Comparison of ENCODE assay signal across 21 mouse cellular contexts in the genomic region with DNA sequence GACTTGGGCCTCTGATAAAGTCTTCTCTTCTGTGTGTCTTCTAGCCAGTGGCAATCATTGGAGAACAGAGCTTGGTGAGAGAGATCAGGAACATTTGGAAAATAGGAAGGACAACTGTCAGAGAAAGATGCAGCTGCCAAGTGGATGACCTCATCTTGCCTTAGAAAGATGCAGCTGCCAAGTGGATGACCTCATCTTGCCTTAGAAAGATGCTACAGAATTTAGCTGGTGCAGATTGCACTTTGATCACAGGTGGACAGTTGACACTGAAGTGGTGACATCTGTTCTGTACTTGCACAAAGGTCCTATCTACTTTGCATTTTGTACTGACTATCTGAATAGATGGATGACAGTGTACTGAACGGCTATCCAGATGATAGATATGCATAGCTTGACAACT.
DNase-seq lines count a peak whose midpoint lies in the region; ATAC-seq and TF ChIP-seq lines count a peak whose summit lies in the region.
"Had no signal": no experiment of that assay in that cellular context is flagged by ENCODE, and none has a peak within 500 bp of the region (broad histone marks: within the 10 kb centered on the region; RNA-seq: fewer than 3 reads in every experiment).

No protein-coding gene starts in this region.

- H3K27me3 ChIP-seq in liver, adult 2 months (ENCODE audit: control insufficient read depth, insufficient read depth, low read length): no peaks in the 10 kb centered on the region
- no peaks in the 10 kb centered on the region for H3K27me3 ChIP-seq in myocyte (ENCODE audit: control insufficient read depth, insufficient read depth, insufficient read length)
- H3K27me3 ChIP-seq: limb, embryonic 15.5 days; neural tube, embryonic 12.5 days had no signal

- H3K4me3 ChIP-seq in liver, adult 2 months (ENCODE audit: insufficient read depth, low read depth, low read length): no peak overlapping the region
- no peak overlapping the region for H3K4me3 ChIP-seq in myocyte
- H3K4me3 ChIP-seq: forebrain, embryonic 10.5 days; hindbrain, embryonic 10.5 days; limb, embryonic 15.5 days; neural tube, embryonic 12.5 days had no signal

- H3ac ChIP-seq in myocyte (ENCODE audit: control insufficient read depth, insufficient read length): no peak overlapping the region

- no peak overlapping the region for H3K9ac ChIP-seq in liver, adult 2 months (ENCODE audit: low read depth, low read length)
- H3K9ac ChIP-seq: limb, embryonic 15.5 days; neural tube, embryonic 12.5 days had no signal

- DNase-seq in adrenal gland, adult 2 months: peak; percentile 66
- DNase-seq in adrenal gland, adult 18-20 months (ENCODE audit: low spot score in 2 of 2): no peak
- peak; percentile 4 for DNase-seq in liver, adult 2 months (ENCODE audit: extremely low read depth, low read depth, low spot score)
- no peak for DNase-seq in liver
- peak; percentile 37 for DNase-seq in adrenal gland, postnatal 10 days
- DNase-seq: cerebellum, adult 9-11 months; gastrocnemius, postnatal 14 days; heart, adult 18-20 months; kidney, adult 11 months; layer of hippocampus, postnatal 36 days; lung, adult 18-20 months; thymus, postnatal 14 days had no signal

- H3K79me2 ChIP-seq in liver, adult 2 months (ENCODE audit: control insufficient read depth, insufficient read depth, low read length): no peaks in the 10 kb centered on the region
- H3K79me2 ChIP-seq in myocyte (ENCODE audit: control insufficient read depth, insufficient read depth): no peaks in the 10 kb centered on the region

- no peak for TF ChIP-seq CTCF in liver, adult 2 months (IDR thresholded peaks at IDR 0.05; ENCODE audit: low read depth, low read length)

- no peaks in the 10 kb centered on the region for H3K36me3 ChIP-seq in liver, adult 2 months (ENCODE audit: control insufficient read depth, insufficient read depth, low read length)
- no peaks in the 10 kb centered on the region for H3K36me3 ChIP-seq in myocyte (ENCODE audit: control insufficient read depth, insufficient read depth)
- H3K36me3 ChIP-seq: forebrain, embryonic 10.5 days; hindbrain, embryonic 10.5 days; limb, embryonic 15.5 days; neural tube, embryonic 12.5 days had no signal

- TF ChIP-seq POLR2A in liver, adult 2 months (IDR thresholded peaks at IDR 0.05; ENCODE audit: extremely low read depth, insufficient read depth, low read length): no peak
- TF ChIP-seq POLR2A in myocyte (IDR thresholded peaks at IDR 0.05; ENCODE audit: insufficient read length, low read depth): no peak

- H3K4me1 ChIP-seq in liver, adult 2 months (ENCODE audit: control insufficient read depth, insufficient read depth, low read length): no peaks in the 10 kb centered on the region
- H3K4me1 ChIP-seq: neural tube, embryonic 12.5 days had no signal

- WGBS in liver, adult 2 months: 75% methylated on average over 1 of the region's 1 CpGs

- H3K4me2 ChIP-seq in myocyte (ENCODE audit: low read depth): no peak overlapping the region
- H3K4me2 ChIP-seq: limb, embryonic 15.5 days; midbrain, embryonic 11.5 days; neural tube, embryonic 12.5 days had no signal

- ATAC-seq in inflammation-experienced regulatory T-cells, adult 6 months: no peak
- ATAC-seq: hindbrain, postnatal 0 days had no signal

- no peak overlapping the region for H3K27ac ChIP-seq in liver, adult 2 months (replicated peaks; ENCODE audit: insufficient read depth, low read depth, low read length)
- H3K27ac ChIP-seq: forebrain, embryonic 10.5 days; hindbrain, embryonic 10.5 days; hindbrain, postnatal 0 days; limb, embryonic 15.5 days; macrophage; neural tube, embryonic 12.5 days had no signal

TF ChIP-seq in myocyte, 11 proteins besides CTCF, POLR2A, EP300 and RAD21:
- 0 out of 2 replicates have a peak, but pooled peaks have one; percentile 17 for TF ChIP-seq CEBPB (IDR thresholded peaks at IDR 0.05; ENCODE audit: insufficient read depth, poor library complexity, severe bottlenecking)
- TF ChIP-seq MAX (IDR thresholded peaks at IDR 0.05; ENCODE audit: low read depth): no peak
- TF ChIP-seq MYOD1 (IDR thresholded peaks at IDR 0.05; ENCODE audit: control insufficient read depth in 1 of 3, insufficient read length in 2 of 3, low read depth in 2 of 3): peak in 2 of 3 experiments; percentile 87 to 89
- TF ChIP-seq E2F4 (IDR thresholded peaks at IDR 0.05; ENCODE audit: insufficient read depth): no peak
- TF ChIP-seq TCF3 (IDR thresholded peaks at IDR 0.05; ENCODE audit: insufficient read length, low read depth): peak; percentile 40
- peak in 2 of 3 experiments; percentile 60 to 90 for TF ChIP-seq MYOG (IDR thresholded peaks at IDR 0.05; ENCODE audit: control insufficient read depth in 1 of 3, insufficient read depth in 1 of 3, insufficient read length in 2 of 3, low read depth in 2 of 3)
- TF ChIP-seq REST (IDR thresholded peaks at IDR 0.05; ENCODE audit: insufficient read depth, insufficient read length): no peak
- TF ChIP-seq SRF (IDR thresholded peaks at IDR 0.05; ENCODE audit: control insufficient read depth, insufficient read length, low read depth): no peak
- TF ChIP-seq TCF12 (IDR thresholded peaks at IDR 0.05; ENCODE audit: insufficient read depth, poor library complexity, severe bottlenecking): peak; percentile 46
- TF ChIP-seq USF1 (IDR thresholded peaks at IDR 0.05; ENCODE audit: low read depth): no peak
- TF ChIP-seq POLR2AphosphoS2 (IDR thresholded peaks at IDR 0.05; ENCODE audit: insufficient read length, low read depth): no peak

Comparison
In these comparisons a context has a peak if more than half of its experiments do, and no peak if none do; other contexts are left out.
1. DNase-seq: peak in adrenal gland, adult 2 months (single experiment), liver, adult 2 months (single experiment) and adrenal gland, postnatal 10 days (single experiment); none in adrenal gland, adult 18-20 months (0 of 2) and liver (single experiment).